Comparison of ENCODE assay signal across 17 mouse cellular contexts in genomic region chr19:60529302-60529701, GRCm38 (mm10).
"Had no signal": no experiment of that assay in that cellular context is flagged by ENCODE, and none has a peak within 500 bp of the region (broad histone marks: within the 10 kb centered on the region; RNA-seq: fewer than 3 reads in every experiment).

No protein-coding gene starts in this region.

- ATAC-seq: liver, postnatal 0 days; lung, postnatal 0 days; midbrain, embryonic 13.5 days; midbrain, embryonic 15.5 days had no signal

- H3K9ac ChIP-seq: liver, postnatal 0 days; lung, embryonic 15.5 days; midbrain, embryonic 13.5 days; midbrain, embryonic 15.5 days; neural tube, embryonic 12.5 days; stomach, embryonic 15.5 days had no signal

- H3K27ac ChIP-seq: lung, embryonic 15.5 days; macrophage; midbrain, embryonic 13.5 days; midbrain, embryonic 15.5 days; neural tube, embryonic 12.5 days; stomach, embryonic 15.5 days; stomach, postnatal 0 days had no signal

- H3K27me3 ChIP-seq: lung, embryonic 15.5 days; midbrain, embryonic 13.5 days; midbrain, embryonic 15.5 days; neural tube, embryonic 12.5 days; stomach, embryonic 15.5 days had no signal

- H3K4me2 ChIP-seq: lung, embryonic 15.5 days; midbrain, embryonic 11.5 days; midbrain, embryonic 13.5 days; midbrain, embryonic 15.5 days; neural tube, embryonic 12.5 days; stomach, embryonic 15.5 days had no signal

- H3K9me3 ChIP-seq: lung, embryonic 15.5 days; midbrain, embryonic 13.5 days; midbrain, embryonic 15.5 days; neural tube, embryonic 12.5 days; stomach, embryonic 15.5 days had no signal

- H3K4me3 ChIP-seq: lung, embryonic 15.5 days; midbrain, embryonic 13.5 days; midbrain, embryonic 15.5 days; neural tube, embryonic 12.5 days; stomach, embryonic 15.5 days had no signal

- H3K4me1 ChIP-seq: lung, embryonic 15.5 days; midbrain, embryonic 13.5 days; midbrain, embryonic 15.5 days; neural tube, embryonic 12.5 days; stomach, embryonic 15.5 days had no signal

- DNase-seq: liver, postnatal 0 days; lung, adult 2 months; lung, postnatal 14 days; lung, postnatal 36 days; right cerebral cortex, postnatal 14 days; thymus, adult 2 months; thymus, postnatal 25 days; thymus, postnatal 4 days had no signal
